Mouse (Mus musculus) frontal cortex, postnatal 14 days (tissue): ENCODE measurements around the gene Dnah8.

ENCODE experiments used
- DNase-seq, 2 experiments: peaks; one replicate each; pipeline ENCODE4 v3.0.0; 2022; ENCODE audit warnings: low spot score in 2 of 2

Dnah8 gene

GRCm38 (mm10) chr17:30821115-30821514, 197.0 kb downstream of the Dnah8 start:
- no peak for DNase-seq

GRCm38 (mm10) chr17:30824473-30824872, 200.3 kb downstream of the Dnah8 start:
- DNase-seq, result no peak

- DNase-seq, result no peak
Measured at GRCm38 (mm10) chr17:30825731-30826304, 201.7 kb downstream of the Dnah8 start.

GRCm38 (mm10) chr17:30831170-30831569, 207.0 kb downstream of the Dnah8 start:
- no peak for DNase-seq

- no peak for DNase-seq
Measured at GRCm38 (mm10) chr17:30835419-30835818, 211.3 kb downstream of the Dnah8 start.

GRCm38 (mm10) chr17:30837031-30837430, 212.9 kb downstream of the Dnah8 start:
- DNase-seq, result no peak

- DNase-seq, result no peak
Measured at GRCm38 (mm10) chr17:30840046-30840445, 215.9 kb downstream of the Dnah8 start.

GRCm38 (mm10) chr17:30842312-30842711, 218.2 kb downstream of the Dnah8 start:
- no peak for DNase-seq

- DNase-seq, result no peak
Measured at GRCm38 (mm10) chr17:30844321-30844791, 220.2 kb downstream of the Dnah8 start.

- DNase-seq, result no peak
Measured at GRCm38 (mm10) chr17:30847498-30847897, 223.3 kb downstream of the Dnah8 start.

GRCm38 (mm10) chr17:30848086-30848485, 223.9 kb downstream of the Dnah8 start:
- DNase-seq, result no peak

- DNase-seq, result no peak
Measured at GRCm38 (mm10) chr17:30848804-30849203, 224.7 kb downstream of the Dnah8 start.

- no peak for DNase-seq
Measured at GRCm38 (mm10) chr17:30849813-30850212, 225.7 kb downstream of the Dnah8 start.

GRCm38 (mm10) chr17:30852345-30852744, 228.2 kb downstream of the Dnah8 start:
- no peak for DNase-seq

- DNase-seq, result no peak
Measured at GRCm38 (mm10) chr17:30857347-30857746, 233.2 kb downstream of the Dnah8 start.

- DNase-seq, result no peak
Measured at GRCm38 (mm10) chr17:30858586-30859259, 234.6 kb downstream of the Dnah8 start.

GRCm38 (mm10) chr17:30859989-30860585, 235.9 kb downstream of the Dnah8 start:
- no peak for DNase-seq

- no peak for DNase-seq
Measured at GRCm38 (mm10) chr17:30860606-30861005, 236.5 kb downstream of the Dnah8 start.

- no peak for DNase-seq
Measured at GRCm38 (mm10) chr17:30866281-30866680, 242.1 kb downstream of the Dnah8 start.

GRCm38 (mm10) chr17:30866966-30867365, 242.8 kb downstream of the Dnah8 start:
- DNase-seq, result no peak

- DNase-seq, result no peak
Measured at GRCm38 (mm10) chr17:30871040-30871439, 246.9 kb downstream of the Dnah8 start.

GRCm38 (mm10) chr17:30874276-30874675, 250.1 kb downstream of the Dnah8 start:
- DNase-seq, result no peak

GRCm38 (mm10) chr17:30877456-30877855, 253.3 kb downstream of the Dnah8 start:
- no peak for DNase-seq
